Mouse (Mus musculus) cortical plate, adult 2 months (tissue): ENCODE data around the gene Rhcg. TPM values are rescaled to one million over a fixed set of nuclear protein-coding genes. Genes with fewer than 3 reads are reported as not detected.

Source experiments
- H3K27ac ChIP-seq: fragments of 200-500 bp; 2 replicates; pipeline ENCODE4 v1.5.1; 2012; ENCODE audit warnings: low read length, control low read depth, inconsistent platforms; ENCODE audit not compliant: insufficient read depth
- H3K4me1 ChIP-seq: fragments of 200-500 bp; 2 replicates; pipeline ENCODE4 v1.6.1; 2011; ENCODE audit warnings: low read length; ENCODE audit not compliant: control insufficient read depth, insufficient read depth
- H3K4me3 ChIP-seq: fragments of 200-500 bp; 2 replicates; pipeline ENCODE4 v1.5.1; 2011; ENCODE audit warnings: mild to moderate bottlenecking, low read length, control low read depth; ENCODE audit not compliant: insufficient read depth
- CTCF ChIP-seq: fragments of 200-500 bp; IDR thresholded peaks from 2 replicates; pipeline ENCODE4 v1.5.1; 2011; ENCODE audit warnings: mild to moderate bottlenecking, control low read depth, low read length; ENCODE audit not compliant: insufficient read depth; ENCODE audit errors: extremely low read depth
- POLR2A ChIP-seq: fragments of 200-500 bp; IDR thresholded peaks from 2 replicates; pipeline ENCODE4 v1.6.1; 2011; ENCODE audit warnings: mild to moderate bottlenecking, low read length, control low read depth; ENCODE audit not compliant: insufficient read depth; ENCODE audit errors: extremely low read depth
- polyA plus RNA-seq: library from polyadenylated mRNA; depleted of rRNA; stranded (reverse); fragments of >200 nt; gene quantifications from 2 replicates; pipeline ENCODE4 v1.2.3, GENCODE M21; 2012

Gene Rhcg
- polyA plus RNA-seq, 1 experiment = 0.38 TPM

GRCm38 (mm10) chr7:79631773-79632348 is 14.4 kb upstream of the Rhcg start:
- Histone ChIP-seq H3K4me3 (no peak overlapping the region), H3K27ac (no peak overlapping the region), H3K4me1 (no peaks in the 10 kb centered on the region)
- TF ChIP-seq CTCF = no peak
- TF ChIP-seq POLR2A = no peak

- Histone ChIP-seq H3K4me1 (no peaks in the 10 kb centered on the region), H3K4me3 (no peak overlapping the region), H3K27ac (no peak overlapping the region)
- TF ChIP-seq POLR2A (no peak), CTCF (no peak)
Observed at GRCm38 (mm10) chr7:79628271-79628913, 10.9 kb upstream of the Rhcg start.

GRCm38 (mm10) chr7:79626170-79626569 is 8.7 kb upstream of the Rhcg start:
- no peaks in the 10 kb centered on the region for H3K4me1 ChIP-seq
- H3K27ac ChIP-seq = no peak overlapping the region
- no peak overlapping the region for H3K4me3 ChIP-seq
- TF ChIP-seq POLR2A = no peak
- TF ChIP-seq CTCF = no peak

GRCm38 (mm10) chr7:79623086-79623485 is 5.6 kb upstream of the Rhcg start:
- Histone ChIP-seq H3K4me1 (no peaks in the 10 kb centered on the region), H3K4me3 (no peak overlapping the region), H3K27ac (no peak overlapping the region)
- TF ChIP-seq CTCF (no peak), POLR2A (no peak)

- no peak overlapping the region for H3K4me3 ChIP-seq
- H3K4me1 ChIP-seq = no peaks in the 10 kb centered on the region
- H3K27ac ChIP-seq = no peak overlapping the region
- TF ChIP-seq POLR2A (no peak), CTCF (no peak)
Observed at GRCm38 (mm10) chr7:79619493-79619892, 2.0 kb upstream of the Rhcg start.

- TF ChIP-seq CTCF = no peak
- no peak for TF ChIP-seq POLR2A
- no peaks in the 10 kb centered on the region for H3K4me1 ChIP-seq
- H3K27ac ChIP-seq = no peak overlapping the region
- H3K4me3 ChIP-seq = no peak overlapping the region
Observed at GRCm38 (mm10) chr7:79615941-79616340, 1.5 kb downstream of the Rhcg start.

GRCm38 (mm10) chr7:79615008-79615407 is 2.4 kb downstream of the Rhcg start:
- Histone ChIP-seq H3K4me1 (no peaks in the 10 kb centered on the region), H3K4me3 (no peak overlapping the region), H3K27ac (no peak overlapping the region)
- no peak for TF ChIP-seq POLR2A
- no peak for TF ChIP-seq CTCF

- no peak overlapping the region for H3K27ac ChIP-seq
- no peaks in the 10 kb centered on the region for H3K4me1 ChIP-seq
- TF ChIP-seq CTCF = no peak
- TF ChIP-seq POLR2A = no peak
- no peak overlapping the region for H3K4me3 ChIP-seq
Observed at GRCm38 (mm10) chr7:79613314-79613713, 4.1 kb downstream of the Rhcg start.

- no peaks in the 10 kb centered on the region for H3K4me1 ChIP-seq
- TF ChIP-seq CTCF = peak; percentile 74
- no peak for TF ChIP-seq POLR2A
- H3K4me3 ChIP-seq = no peak overlapping the region
- H3K27ac ChIP-seq = no peak overlapping the region
Observed at GRCm38 (mm10) chr7:79612783-79613182, 4.7 kb downstream of the Rhcg start.

- H3K4me3 ChIP-seq = no peak overlapping the region
- H3K4me1 ChIP-seq = no peaks in the 10 kb centered on the region
- TF ChIP-seq CTCF (no peak), POLR2A (no peak)
- H3K27ac ChIP-seq = no peak overlapping the region
Observed at GRCm38 (mm10) chr7:79611901-79612300, 5.6 kb downstream of the Rhcg start.
